ENCODE assay signal across 7 mouse cellular contexts in the genomic region with DNA sequence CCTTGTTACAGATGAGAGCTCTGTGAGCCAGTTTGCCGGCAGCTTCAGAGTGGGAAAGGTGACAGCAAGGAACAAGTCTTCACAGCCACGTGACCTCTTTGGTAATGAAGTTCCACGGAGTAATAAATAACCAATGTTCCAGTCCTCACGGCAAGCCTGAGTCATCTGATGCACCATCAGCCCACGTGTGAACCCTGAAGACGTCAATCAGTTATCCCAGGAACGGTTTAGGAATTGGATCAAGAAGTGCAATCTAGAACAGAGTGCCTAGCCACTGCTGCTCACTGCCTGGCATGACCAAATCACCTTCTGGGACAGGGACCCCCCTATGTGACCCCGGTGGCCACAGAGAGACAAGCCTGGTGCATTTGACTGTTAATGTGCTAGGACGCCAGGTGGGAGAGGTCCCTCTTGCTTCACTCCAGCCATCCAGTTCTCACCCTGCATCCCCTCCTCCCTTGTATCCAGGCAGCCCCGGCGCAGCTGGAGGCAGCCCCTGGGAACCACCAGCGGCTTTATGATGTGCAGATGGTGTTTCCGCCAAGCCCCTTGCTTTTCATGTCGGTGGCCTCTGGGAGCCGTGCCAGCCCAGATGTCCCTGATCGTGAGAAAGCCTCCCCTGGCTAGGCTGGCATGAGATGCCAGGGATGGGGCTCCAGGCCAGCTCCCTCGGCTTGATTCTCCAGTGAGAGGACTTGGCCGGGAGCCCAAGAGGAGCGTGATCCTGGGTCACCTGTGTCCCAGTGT. TPM values are rescaled to one million over a fixed set of nuclear protein-coding genes. Genes with fewer than 3 reads are reported as not detected.
DNase-seq lines count a peak whose midpoint lies in the region; TF ChIP-seq lines count a peak whose summit lies in the region.

No protein-coding gene starts in this region.

- intact Hi-C loops in left cerebral cortex, adult 2 months (cut with DNase I): loop anchor here (5.0 kb wide), 1 partner anchor 70 kb away; no protein-coding TSS in a partner anchor

- DNase-seq in lung, postnatal 10 days: peak; percentile 31
- no peak for DNase-seq in lung, adult 2 months
- peak; percentile 20 for DNase-seq in cerebellum, adult 8-10 months
- DNase-seq in gastrocnemius, postnatal 4 days (ENCODE audit: low spot score in 2 of 2): peak; percentile 39 to 62
- DNase-seq in left cerebral cortex, adult 2 months (ENCODE audit: extremely low spot score in 1 of 2, low spot score in 2 of 2): peak; percentile 28 to 49
- peak; percentile 15 to 37 for DNase-seq in right cerebral cortex, adult 2 months (ENCODE audit: low spot score in 2 of 2)
- no peak for DNase-seq in natural killer cell, adult 2 months (ENCODE audit: low spot score in 2 of 2)

- no peaks in the 10 kb centered on the region for H3K4me1 ChIP-seq in lung, adult 2 months (ENCODE audit: control insufficient read depth, insufficient read depth, low read length)

- 52% methylated on average over 19 of the region's 19 CpGs for WGBS in lung, adult 2 months

- TF ChIP-seq POLR2A in lung, adult 2 months (IDR thresholded peaks at IDR 0.05; ENCODE audit: borderline replicate concordance, extremely low read depth, low read depth, low read length): no peak

- H3K4me3 ChIP-seq in lung, adult 2 months (replicated peaks; ENCODE audit: extremely low read depth, low read depth, low read length): no peak overlapping the region
- H3K4me3 ChIP-seq in left cerebral cortex, adult 2 months: no peak overlapping the region

- H3K27ac ChIP-seq in left cerebral cortex, adult 2 months: no peak overlapping the region

- TF ChIP-seq CTCF in lung, adult 2 months (IDR thresholded peaks at IDR 0.05; ENCODE audit: insufficient read depth, low read length): no peak
- TF ChIP-seq CTCF in left cerebral cortex, adult 2 months (IDR thresholded peaks at IDR 0.05): no peak

RNA-seq across cellular contexts. Expression of a gene that starts 15.0 kb away (rescaled TPM):
- 18.6 and 28.5 TPM in 2 replicates for polyA plus RNA-seq in lung, adult 2 months (2012; rRNA removed)
- total RNA-seq in gastrocnemius, postnatal 4 days (2021): 10 to 100 TPM; 71.1 to 71.9 TPM
- 10 to 100 TPM; 45.6 to 57.3 TPM for total RNA-seq in left cerebral cortex, adult 2 months (2021)

Comparison
In these comparisons a context has a peak if more than half of its experiments do, and no peak if none do; other contexts are left out.
1. DNase-seq: peak in lung, postnatal 10 days (single experiment), cerebellum, adult 8-10 months (single experiment), gastrocnemius, postnatal 4 days (2 of 2), left cerebral cortex, adult 2 months (2 of 2) and right cerebral cortex, adult 2 months (2 of 2); none in lung, adult 2 months (single experiment) and natural killer cell, adult 2 months (0 of 2).